Mouse (Mus musculus) brain, embryonic 14.5 days (tissue): ENCODE results near the gene Sufu.

Experiments used
- CTCF ChIP-seq: fragments of 200-500 bp; IDR thresholded peaks from 2 replicates; pipeline ENCODE4 v1.5.1; 2012; ENCODE audit warnings: inconsistent platforms, mild to moderate bottlenecking, moderate library complexity, borderline replicate concordance; ENCODE audit not compliant: insufficient read depth, insufficient read length; ENCODE audit errors: extremely low read depth
- POLR2A ChIP-seq: fragments of 200-500 bp; IDR thresholded peaks from 2 replicates; pipeline ENCODE4 v1.6.1; 2012; ENCODE audit warnings: mild to moderate bottlenecking, inconsistent platforms, borderline replicate concordance; ENCODE audit not compliant: poor library complexity, insufficient read depth, insufficient read length, severe bottlenecking; ENCODE audit errors: extremely low read depth

- TF ChIP-seq POLR2A, result no peak
- TF ChIP-seq CTCF, result no peak
Observed at GRCm38 (mm10) chr19:46506372-46506717, 109.6 kb downstream of the Sufu start.
